ENCODE assay signal across 23 mouse cellular contexts in the genomic region with DNA sequence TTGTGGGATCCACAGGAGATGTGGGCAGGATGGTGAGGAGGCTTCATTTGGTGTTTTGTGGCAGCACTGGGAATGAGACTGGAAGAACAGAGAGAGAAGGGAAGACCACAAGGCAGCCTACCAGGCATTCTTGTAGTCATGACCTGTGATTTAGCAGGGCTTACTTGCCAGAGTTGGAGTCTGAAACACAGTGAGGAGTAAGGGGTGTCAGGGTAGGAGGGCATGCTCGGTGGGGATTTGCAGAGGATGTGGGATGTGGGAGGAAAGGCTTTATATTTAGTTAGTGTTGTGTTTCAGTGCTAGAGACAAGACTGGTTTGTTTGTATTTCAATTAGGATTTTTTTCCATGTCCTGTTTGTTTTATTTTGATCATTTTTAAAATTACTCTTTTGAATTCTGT.
"Had no signal": no experiment of that assay in that cellular context is flagged by ENCODE, and none has a peak within 500 bp of the region (broad histone marks: within the 10 kb centered on the region; RNA-seq: fewer than 3 reads in every experiment).

No protein-coding gene starts in this region.

- H3K27ac ChIP-seq: heart, adult 2 months; heart, embryonic 13.5 days; heart, embryonic 15.5 days; hindbrain, embryonic 13.5 days; hindbrain, embryonic 15.5 days; hindbrain, postnatal 0 days; limb, embryonic 13.5 days; limb, embryonic 15.5 days; liver, embryonic 12.5 days; liver, embryonic 14.5 days had no signal

- H3K9me3 ChIP-seq: heart, embryonic 13.5 days; heart, embryonic 15.5 days; hindbrain, embryonic 13.5 days; hindbrain, embryonic 15.5 days; limb, embryonic 13.5 days; limb, embryonic 15.5 days; liver, embryonic 12.5 days had no signal

- H3K4me1 ChIP-seq: heart, embryonic 13.5 days; heart, embryonic 15.5 days; hindbrain, embryonic 13.5 days; hindbrain, embryonic 15.5 days; limb, embryonic 13.5 days; limb, embryonic 15.5 days; liver, embryonic 12.5 days had no signal

- H3K4me3 ChIP-seq: heart, adult 2 months; heart, embryonic 13.5 days; heart, embryonic 15.5 days; hindbrain, embryonic 13.5 days; hindbrain, embryonic 15.5 days; limb, embryonic 13.5 days; limb, embryonic 15.5 days; liver, embryonic 12.5 days had no signal

- ATAC-seq: forebrain, postnatal 0 days; hindbrain, postnatal 0 days; intestine, embryonic 16.5 days; liver, embryonic 12.5 days had no signal

- H3K9ac ChIP-seq: forebrain, postnatal 0 days; heart, embryonic 13.5 days; heart, embryonic 15.5 days; hindbrain, embryonic 13.5 days; hindbrain, embryonic 15.5 days; limb, embryonic 13.5 days; limb, embryonic 15.5 days; liver, embryonic 12.5 days; liver, embryonic 14.5 days had no signal

- H3K4me2 ChIP-seq: heart, embryonic 11.5 days; heart, embryonic 13.5 days; heart, embryonic 15.5 days; hindbrain, embryonic 13.5 days; hindbrain, embryonic 15.5 days; limb, embryonic 13.5 days; limb, embryonic 15.5 days; liver, embryonic 12.5 days had no signal

- DNase-seq: forebrain, postnatal 0 days; gastrocnemius, postnatal 14 days; gastrocnemius, postnatal 36 days; heart, adult 11 months; heart, adult 2 months; heart, postnatal 14 days; heart, postnatal 36 days; kidney, adult 11 months; kidney, adult 9 months; layer of hippocampus, adult 9-11 months; layer of hippocampus, postnatal 36 days; left cerebral cortex, postnatal 4 days had no signal

- H3K36me3 ChIP-seq: heart, embryonic 13.5 days; heart, embryonic 15.5 days; hindbrain, embryonic 13.5 days; hindbrain, embryonic 15.5 days; limb, embryonic 13.5 days; limb, embryonic 15.5 days; liver, embryonic 12.5 days had no signal

- H3K27me3 ChIP-seq: heart, embryonic 13.5 days; heart, embryonic 15.5 days; hindbrain, embryonic 13.5 days; hindbrain, embryonic 15.5 days; limb, embryonic 13.5 days; limb, embryonic 15.5 days; liver, embryonic 12.5 days had no signal
